Mouse (Mus musculus) stomach, postnatal 0 days (tissue): Measurements from ENCODE around the gene Fgfr2.

ENCODE experiments used
- CTCF ChIP-seq: IDR thresholded peaks from 2 replicates; pipeline ENCODE4 v1.5.1; 2016; ENCODE audit warnings: antibody characterized with exemption, low read depth, mild to moderate bottlenecking, moderate library complexity
- EP300 ChIP-seq: optimal IDR thresholded peaks from 2 replicates; pipeline ENCODE3; 2016; ENCODE audit warnings: antibody characterized with exemption

DNA sequence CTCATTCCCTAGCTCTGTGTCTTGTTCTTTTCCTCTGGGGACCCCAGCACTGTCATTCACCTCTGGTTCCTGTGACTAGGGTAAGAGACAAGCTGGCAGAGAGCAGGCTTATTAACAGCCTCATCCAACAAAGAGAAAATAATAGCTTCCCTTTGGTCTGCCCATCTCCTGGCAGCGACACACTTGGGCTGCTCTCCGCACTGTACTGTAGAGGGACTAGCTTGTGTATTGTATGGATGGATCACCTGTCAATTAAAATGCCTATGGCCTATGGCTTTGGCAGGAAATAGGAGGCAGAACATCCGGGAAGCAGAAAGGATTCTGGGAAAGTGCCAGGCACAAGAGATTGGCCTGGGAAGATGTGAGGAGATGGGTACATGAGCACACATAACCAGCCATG, 960.9 kb downstream of the Fgfr2 start:
- TF ChIP-seq CTCF (no peak), EP300 (no peak)
